Mouse (Mus musculus): ENCODE data around the gene Ubr1. TPM values are rescaled to one million over a fixed set of nuclear protein-coding genes. Genes with fewer than 3 reads are reported as not detected.
A peak's percentile ranks its signal among the peaks of the same experiment; 100 is the strongest.
"Not testable (repeated sequence)": the region's sequence is repeated elsewhere in the genome, so short reads cannot be mapped to it uniquely, and the experiment has no call there.

Gene Ubr1
- 10 to 100 TPM; 43.2 to 45.0 TPM for total RNA-seq (2021)
- long read RNA-seq, experiment 1, full-length matches to known transcripts, result 1 of 11 reads
- long read RNA-seq, experiment 1, partial matches to known transcripts, result 4 of 11 reads
- long read RNA-seq, experiment 1, other reads (novel, unspliced or antisense), result 6 of 11 reads
- long read RNA-seq, experiment 2, full-length matches to known transcripts, result 3 of 5 reads
- long read RNA-seq, experiment 2, partial matches to known transcripts, result 2 of 5 reads
- long read RNA-seq, experiment 2, other reads (novel, unspliced or antisense), result 0 of 5 reads

DNA sequence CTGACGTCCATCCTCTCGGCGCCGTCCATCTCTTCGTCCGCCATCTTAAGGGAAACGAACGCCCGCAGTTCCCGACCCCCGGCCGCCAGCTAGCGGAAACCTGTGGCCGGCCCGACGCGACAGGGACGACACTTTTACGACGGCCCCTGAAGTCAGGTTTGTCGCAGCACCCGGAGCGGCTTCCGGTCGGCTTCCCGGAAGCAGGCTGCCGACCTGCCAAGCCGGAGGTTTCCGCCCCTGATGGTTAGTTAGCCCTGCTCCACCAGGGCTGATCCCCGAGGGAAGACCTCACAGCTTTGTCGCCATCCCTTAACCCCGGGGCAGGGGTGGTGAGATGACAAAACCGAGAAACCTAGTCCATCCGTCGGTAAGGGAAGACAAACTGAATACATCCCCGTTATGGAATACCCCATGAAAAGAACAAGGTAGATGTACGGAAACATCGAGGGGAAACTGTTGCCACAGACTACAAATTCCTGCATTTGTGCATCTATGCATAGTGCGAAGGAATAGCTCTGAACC lies at the start of gene Ubr1:
Gene Ubr1, minus strand, starts transcription at position 157 of the 522 bp plus-strand sequence.
- peak; percentile 79 to 87 for DNase-seq (ENCODE audit: low spot score in 2 of 2)

GRCm38 (mm10) chr2:121017151-121017550 lies 46.6 kb upstream of the Ubr1 start:
- DNase-seq (ENCODE audit: low spot score in 2 of 2), result no peak

DNA sequence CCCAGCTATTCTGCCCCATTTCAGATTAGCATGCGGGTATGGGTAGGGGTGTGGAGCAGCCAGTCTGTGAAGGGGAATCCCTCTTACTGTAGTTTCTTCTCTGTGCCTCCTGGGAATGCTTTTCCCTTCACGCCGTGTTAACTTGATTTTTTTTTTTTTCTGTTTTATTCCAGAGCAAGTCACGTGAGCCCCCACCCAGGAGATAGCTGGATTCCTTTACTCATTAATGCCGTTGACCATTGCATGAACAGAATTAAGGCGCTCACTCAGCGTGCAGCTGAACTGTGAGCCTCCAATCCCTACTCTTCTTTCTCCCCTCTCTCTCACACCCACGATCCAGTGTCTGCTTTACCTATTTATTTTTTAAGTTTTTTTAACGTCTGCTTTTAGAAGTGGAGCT lies 45.7 kb upstream of the Ubr1 start:
- no peak for DNase-seq (ENCODE audit: low spot score in 2 of 2)

GRCm38 (mm10) chr2:121015507-121015906 lies 45.0 kb upstream of the Ubr1 start:
- DNase-seq (ENCODE audit: low spot score in 2 of 2), result no peak

DNA sequence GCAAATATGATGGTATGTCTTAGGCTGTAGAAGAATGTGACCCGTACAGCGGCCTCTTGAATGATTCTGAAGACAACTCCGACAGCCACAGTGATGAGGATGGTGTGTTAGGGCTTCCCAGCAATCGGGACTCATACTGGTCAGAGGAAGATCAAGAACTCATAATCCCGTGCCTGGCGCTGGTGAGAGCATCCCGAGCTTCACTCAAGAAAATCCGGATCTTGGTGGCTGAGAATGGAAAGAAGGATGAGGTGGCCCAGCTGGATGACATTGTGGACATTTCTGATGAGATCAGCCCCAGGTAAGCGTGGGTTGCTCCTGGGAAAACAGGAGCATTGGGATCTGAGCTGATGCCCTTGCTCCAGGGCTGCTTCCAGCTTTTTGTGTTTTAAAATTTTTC lies 42.2 kb upstream of the Ubr1 start:
- no peak for DNase-seq (ENCODE audit: low spot score in 2 of 2)

DNA sequence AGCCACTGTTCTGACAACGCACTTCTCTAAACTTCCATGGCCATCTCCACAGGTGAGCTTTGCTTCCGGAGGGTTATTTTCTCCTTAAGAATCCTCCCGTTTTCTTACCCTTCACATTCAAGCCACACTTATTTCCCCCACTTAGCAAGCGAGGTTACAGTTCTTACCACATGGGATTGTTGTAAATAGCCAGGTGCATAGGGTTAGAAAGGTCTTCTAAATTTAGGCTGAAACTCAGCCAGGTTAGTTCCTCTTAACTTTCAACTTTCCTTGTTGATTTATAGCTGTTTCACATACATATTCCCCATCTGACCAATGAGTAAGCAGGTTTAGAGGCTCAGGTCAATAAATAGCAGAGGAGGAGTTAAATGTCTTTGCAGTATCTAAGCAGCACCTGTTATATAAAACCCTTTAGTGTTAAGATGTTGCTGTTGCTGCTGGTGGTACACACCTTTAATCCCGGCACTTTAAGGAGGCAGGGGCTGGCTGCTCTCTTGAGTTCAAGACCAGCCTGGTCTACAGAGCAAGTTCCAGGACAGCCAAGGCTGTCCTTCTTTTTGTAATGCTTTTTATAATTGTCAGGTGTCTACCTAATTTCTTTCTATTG lies 38.7 kb upstream of the Ubr1 start:
- no peak for DNase-seq (ENCODE audit: low spot score in 2 of 2)

DNA sequence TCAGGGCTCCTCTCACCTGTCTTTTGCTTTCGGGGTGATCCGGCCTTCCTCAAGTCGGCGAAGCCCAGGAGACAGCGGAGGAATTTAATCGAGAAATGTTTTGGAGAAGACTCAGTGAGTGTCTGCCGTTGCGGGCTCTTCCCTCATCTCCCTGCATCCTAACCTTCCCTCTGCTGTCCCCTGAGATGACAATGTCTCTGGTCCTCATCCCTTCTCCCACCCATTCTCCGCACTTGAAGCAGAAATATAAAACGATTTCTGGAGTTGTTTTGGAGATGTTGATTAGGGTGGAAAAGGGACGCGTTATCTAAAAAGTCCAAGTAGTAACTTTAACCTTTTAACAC lies 38.1 kb upstream of the Ubr1 start:
- no peak for DNase-seq (ENCODE audit: low spot score in 2 of 2)

GRCm38 (mm10) chr2:121007925-121008663 lies 37.6 kb upstream of the Ubr1 start, which contains the start of gene Ccndbp1:
TSS of gene Ccndbp1 (plus strand) at chr2:121008403.
- DNase-seq (ENCODE audit: low spot score in 2 of 2), result peak; percentile 75 to 86

DNA sequence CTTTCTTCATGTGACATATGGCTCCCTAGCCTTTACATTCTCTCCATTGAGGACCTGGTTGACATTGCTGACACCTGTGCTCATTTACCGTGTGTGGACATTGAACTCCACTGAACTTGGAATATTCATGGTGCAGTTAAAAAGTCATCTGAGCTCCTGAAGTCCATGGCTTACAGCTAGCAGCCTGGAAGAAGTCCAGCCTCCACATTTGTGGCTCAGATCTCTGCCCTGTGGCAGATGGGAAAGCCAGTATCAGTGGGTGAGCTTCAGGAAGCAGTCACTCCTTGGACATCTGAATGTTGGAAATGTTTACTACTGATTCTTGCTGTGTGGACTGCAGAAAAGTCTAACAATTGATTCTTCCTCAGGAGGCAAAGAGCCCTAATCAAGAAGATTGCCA lies 36.5 kb upstream of the Ubr1 start:
- DNase-seq (ENCODE audit: low spot score in 2 of 2), result no peak

- no peak for DNase-seq (ENCODE audit: low spot score in 2 of 2)
Measured at GRCm38 (mm10) chr2:121004018-121004811, 33.7 kb upstream of the Ubr1 start.

DNA sequence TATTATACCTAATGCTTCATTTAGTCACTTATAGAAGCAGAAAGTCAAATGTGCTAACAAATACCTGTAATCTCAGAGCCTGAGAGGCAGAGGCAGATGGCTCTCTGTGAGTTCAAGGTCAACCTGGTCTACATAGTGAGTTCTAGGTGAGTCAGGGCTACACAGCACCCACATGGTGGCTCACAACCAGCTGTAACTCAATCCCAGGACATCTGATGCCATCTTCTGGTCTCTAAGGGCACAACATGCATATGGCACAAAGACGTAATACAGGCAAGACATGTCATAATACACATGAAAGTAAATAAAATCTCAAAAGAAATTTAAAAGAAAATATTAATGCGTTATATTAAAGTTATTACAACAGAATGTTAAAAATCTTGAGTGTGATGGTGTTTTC lies 33.1 kb upstream of the Ubr1 start:
- no peak for DNase-seq (ENCODE audit: low spot score in 2 of 2)

DNA sequence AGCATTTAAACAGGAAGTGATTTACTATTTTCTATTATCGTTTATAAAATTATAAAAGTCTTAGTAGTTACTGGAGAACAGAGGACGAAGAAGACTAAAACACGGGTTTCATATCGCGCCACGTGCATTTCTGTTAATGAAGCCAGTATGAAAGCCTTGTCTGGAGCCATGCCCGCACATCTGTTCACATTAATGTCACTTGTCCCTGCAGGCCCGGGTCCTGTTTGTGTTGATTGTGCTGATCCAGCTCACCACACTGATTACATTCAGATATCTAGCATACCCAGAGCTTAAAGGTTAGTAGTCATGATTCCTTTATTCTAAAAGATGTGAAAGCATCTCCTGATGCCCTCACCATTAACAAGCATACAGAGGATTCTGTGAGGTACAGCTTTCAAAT lies 28.3 kb upstream of the Ubr1 start:
- no peak for DNase-seq (ENCODE audit: low spot score in 2 of 2)

DNA sequence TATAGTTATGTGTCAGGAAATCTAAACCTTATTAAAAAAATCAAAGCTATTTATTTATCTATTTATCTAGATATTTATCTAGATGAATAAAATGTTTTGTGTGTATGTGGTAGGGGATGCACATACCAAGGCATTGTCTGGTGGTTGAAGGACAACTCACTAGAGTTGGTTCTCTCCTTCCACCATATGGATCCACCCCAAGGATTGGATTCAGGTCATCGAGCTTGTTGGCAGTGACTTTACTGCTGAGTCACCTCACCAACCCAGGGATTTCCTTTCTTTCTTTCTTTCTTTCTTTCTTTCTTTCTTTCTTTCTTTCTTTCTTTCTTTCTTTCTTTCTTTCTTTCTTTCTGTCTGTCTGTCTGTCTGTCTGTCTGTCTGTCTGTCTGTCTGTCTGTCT lies 26.1 kb upstream of the Ubr1 start:
- not testable (repeated sequence) for DNase-seq (ENCODE audit: low spot score in 2 of 2)

DNA sequence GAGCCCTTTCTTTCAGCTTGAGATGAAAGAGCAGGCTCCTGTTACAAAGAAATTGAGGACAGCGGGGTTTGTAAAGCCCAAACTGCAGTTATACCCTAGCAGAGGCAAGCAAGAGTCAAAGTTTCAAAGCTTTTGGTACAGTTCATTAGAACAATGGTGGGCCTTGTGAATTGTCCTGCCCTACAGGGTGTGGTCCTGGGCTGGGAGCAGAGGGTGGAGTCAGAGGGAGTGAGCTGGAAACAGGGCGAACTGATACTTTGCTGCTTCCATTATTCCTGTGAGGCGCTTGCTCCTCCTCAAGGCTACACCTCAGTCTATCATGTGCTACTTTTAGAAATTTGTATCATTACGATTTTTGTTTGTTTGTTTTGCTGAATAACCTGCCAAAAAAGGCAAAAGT lies 20.7 kb upstream of the Ubr1 start:
- DNase-seq (ENCODE audit: low spot score in 2 of 2), result no peak

GRCm38 (mm10) chr2:120985241-120985640 lies 14.7 kb upstream of the Ubr1 start:
- no peak for DNase-seq (ENCODE audit: low spot score in 2 of 2)

GRCm38 (mm10) chr2:120983611-120984010 lies 13.1 kb upstream of the Ubr1 start:
- no peak for DNase-seq (ENCODE audit: low spot score in 2 of 2)

DNA sequence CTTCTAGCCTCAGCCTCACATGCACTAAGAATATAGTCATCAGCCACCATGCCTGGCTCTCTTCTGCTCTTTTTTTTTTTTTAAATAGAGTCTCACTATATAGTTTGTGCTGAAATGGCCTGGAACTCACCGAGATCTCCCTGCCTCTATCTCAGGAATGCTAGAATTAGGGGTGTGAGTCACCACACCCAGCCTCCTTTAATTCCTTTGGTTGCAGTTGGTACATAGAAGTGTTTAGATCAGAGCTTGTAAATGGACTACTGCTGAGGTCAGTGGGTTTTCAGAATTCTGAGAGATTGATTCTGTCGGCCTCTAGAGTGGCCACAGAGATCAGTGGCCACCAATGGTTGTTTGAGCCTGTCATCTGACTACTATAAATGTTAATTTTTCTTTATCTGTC lies 10.3 kb upstream of the Ubr1 start:
- DNase-seq (ENCODE audit: low spot score in 2 of 2), result no peak

- DNase-seq (ENCODE audit: low spot score in 2 of 2), result no peak
Measured at GRCm38 (mm10) chr2:120979819-120980218, 9.3 kb upstream of the Ubr1 start.

GRCm38 (mm10) chr2:120978693-120979037 lies 8.2 kb upstream of the Ubr1 start:
- no peak for DNase-seq (ENCODE audit: low spot score in 2 of 2)

DNA sequence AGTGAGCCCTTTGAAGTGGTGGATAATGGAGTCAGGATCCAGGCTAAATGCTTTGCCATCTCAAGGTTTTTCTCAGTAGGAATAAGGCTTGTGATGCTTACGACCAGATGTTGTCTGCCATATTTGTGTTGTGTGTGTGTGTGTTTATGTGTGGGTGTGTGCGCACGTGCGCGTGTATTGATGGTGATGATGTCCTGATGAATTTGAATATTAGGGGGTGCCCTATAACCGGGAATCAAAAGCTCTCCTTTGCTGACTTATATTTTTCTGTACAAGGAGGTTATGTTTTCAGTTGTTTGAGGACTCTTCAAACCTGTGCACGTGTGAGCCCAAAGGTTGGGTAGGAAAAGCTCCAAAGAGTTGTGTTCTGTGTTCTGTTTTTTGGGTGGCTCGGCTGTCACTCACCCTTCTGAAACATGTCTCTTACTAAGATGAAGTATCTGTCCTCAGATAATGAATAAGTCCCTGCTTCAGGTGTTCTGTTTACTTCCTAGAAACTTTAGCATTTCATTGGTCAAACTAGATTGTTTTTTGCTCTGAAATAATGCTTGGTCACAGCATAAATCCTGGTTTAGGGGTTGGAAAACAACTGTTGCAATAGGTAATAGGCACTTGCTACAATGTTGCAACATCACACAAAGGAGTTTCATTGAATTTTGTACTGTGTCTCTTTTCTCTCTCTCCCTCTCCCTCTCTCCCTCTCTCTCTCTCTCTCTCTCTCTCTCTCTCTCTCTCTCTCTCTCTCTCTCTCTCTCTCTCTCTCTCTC lies 7.6 kb upstream of the Ubr1 start:
- no peak for DNase-seq (ENCODE audit: low spot score in 2 of 2)
